Mouse (Mus musculus) ES-Bruce4 (cell line): Measurements from ENCODE around the gene Plekha7. TPM values are rescaled to one million over a fixed set of nuclear protein-coding genes. Genes with fewer than 3 reads are reported as not detected.

Experiments used
- H3K27ac ChIP-seq: 2 replicates; pipeline ENCODE4 v1.5.1; 2012; ENCODE audit warnings: low read length, inconsistent platforms; ENCODE audit not compliant: insufficient read depth
- H3K27me3 ChIP-seq: 2 replicates; pipeline ENCODE4 v1.6.1; 2012; ENCODE audit warnings: mild to moderate bottlenecking, low read length, inconsistent platforms; ENCODE audit not compliant: control insufficient read depth, poor library complexity, insufficient read depth, severe bottlenecking
- H3K36me3 ChIP-seq: 2 replicates; pipeline ENCODE4 v1.6.1; 2012; ENCODE audit warnings: inconsistent platforms, mild to moderate bottlenecking, low read length, moderate library complexity; ENCODE audit not compliant: control insufficient read depth, poor library complexity, insufficient read depth, severe bottlenecking
- H3K4me1 ChIP-seq: one replicate; pipeline ENCODE4 v1.8.1; 2011; ENCODE audit warnings: low read length; ENCODE audit not compliant: control insufficient read depth, insufficient read depth
- H3K4me3 ChIP-seq: 2 replicates; pipeline ENCODE4 v1.5.1; 2011; ENCODE audit warnings: low read depth, mild to moderate bottlenecking, low read length
- H3K9ac ChIP-seq: 2 replicates; pipeline ENCODE4 v1.6.1; 2012; ENCODE audit warnings: low read depth, mild to moderate bottlenecking, inconsistent platforms; ENCODE audit not compliant: poor library complexity, severe bottlenecking
- H3K9me3 ChIP-seq: replicated peaks from 2 replicates; pipeline ENCODE4 v1.6.1; 2012; ENCODE audit warnings: mild to moderate bottlenecking, low read length, inconsistent platforms; ENCODE audit not compliant: control insufficient read depth, poor library complexity, insufficient read depth, severe bottlenecking
- CTCF ChIP-seq: IDR thresholded peaks from one replicate; pipeline ENCODE4 v1.8.1; 2011; ENCODE audit warnings: low read depth, low read length
- EP300 ChIP-seq: IDR thresholded peaks from 2 replicates; pipeline ENCODE4 v1.6.1; 2011; ENCODE audit warnings: low read depth, low read length; ENCODE audit not compliant: insufficient read depth
- POLR2A ChIP-seq: IDR thresholded peaks from one replicate; pipeline ENCODE4 v1.8.1; 2011; ENCODE audit warnings: low read length; ENCODE audit not compliant: insufficient read depth
- polyA plus RNA-seq: library from polyadenylated mRNA; stranded (reverse); fragments of >200 nt; gene quantifications from 2 replicates; pipeline ENCODE4 v1.2.4, GENCODE M21; 2011; ENCODE audit warnings: low read depth; ENCODE audit not compliant: missing spikeins, insufficient read depth, insufficient read length

Plekha7 gene
- polyA plus RNA-seq, 1 experiment = 80.0 TPM

- Histone ChIP-seq H3K36me3 (no peaks in the 10 kb centered on the region), H3K9me3 (no peaks in the 10 kb centered on the region), H3K4me3 (no peak overlapping the region), H3K4me1 (peaks cover 14% of the 10 kb centered on the region), H3K9ac (no peak overlapping the region), H3K27me3 (no peaks in the 10 kb centered on the region), H3K27ac (no peak overlapping the region)
- TF ChIP-seq POLR2A = no peak
- TF ChIP-seq EP300 = no peak
- no peak for TF ChIP-seq CTCF
These were observed 113.2 kb downstream of the Plekha7 start for GRCm38 (mm10) chr7:116194996-116195395.

GRCm38 (mm10) chr7:116192966-116193365, 115.2 kb downstream of the Plekha7 start:
- peaks cover 16% of the 10 kb centered on the region for H3K4me1 ChIP-seq
- H3K9ac ChIP-seq = no peak overlapping the region
- no peaks in the 10 kb centered on the region for H3K27me3 ChIP-seq
- no peak overlapping the region for H3K4me3 ChIP-seq
- no peak overlapping the region for H3K27ac ChIP-seq
- H3K36me3 ChIP-seq = no peaks in the 10 kb centered on the region
- no peaks in the 10 kb centered on the region for H3K9me3 ChIP-seq
- TF ChIP-seq CTCF (no peak), EP300 (no peak), POLR2A (no peak)

- TF ChIP-seq EP300 = no peak
- TF ChIP-seq CTCF = no peak
- no peak for TF ChIP-seq POLR2A
- Histone ChIP-seq H3K4me3 (no peak overlapping the region), H3K9ac (no peak overlapping the region), H3K27ac (no peak overlapping the region), H3K27me3 (no peaks in the 10 kb centered on the region), H3K9me3 (no peaks in the 10 kb centered on the region), H3K4me1 (peaks cover 9% of the 10 kb centered on the region), H3K36me3 (peaks cover 2% of the 10 kb centered on the region; the same call in 1 of the 2 replicates)
These were observed 116.0 kb downstream of the Plekha7 start for GRCm38 (mm10) chr7:116192096-116192595.

- Histone ChIP-seq H3K9ac (no peak overlapping the region), H3K36me3 (peaks cover 2% of the 10 kb centered on the region; the same call in 1 of the 2 replicates), H3K4me1 (peaks cover 8% of the 10 kb centered on the region), H3K27me3 (no peaks in the 10 kb centered on the region), H3K27ac (no peak overlapping the region), H3K9me3 (no peaks in the 10 kb centered on the region), H3K4me3 (no peak overlapping the region)
- TF ChIP-seq CTCF (no peak), POLR2A (no peak), EP300 (no peak)
These were observed 117.0 kb downstream of the Plekha7 start for GRCm38 (mm10) chr7:116191138-116191537.

GRCm38 (mm10) chr7:116189708-116190107, 118.5 kb downstream of the Plekha7 start:
- Histone ChIP-seq H3K4me3 (no peak overlapping the region), H3K9ac (no peak overlapping the region), H3K9me3 (no peaks in the 10 kb centered on the region), H3K4me1 (peaks cover 9% of the 10 kb centered on the region), H3K36me3 (peaks cover 2% of the 10 kb centered on the region; the same call in 1 of the 2 replicates), H3K27me3 (no peaks in the 10 kb centered on the region), H3K27ac (no peak overlapping the region)
- no peak for TF ChIP-seq EP300
- no peak for TF ChIP-seq POLR2A
- no peak for TF ChIP-seq CTCF

GRCm38 (mm10) chr7:116188391-116188790, 119.8 kb downstream of the Plekha7 start:
- no peaks in the 10 kb centered on the region for H3K27me3 ChIP-seq
- H3K9ac ChIP-seq = no peak overlapping the region
- peaks cover 2% of the 10 kb centered on the region; the same call in 1 of the 2 replicates for H3K36me3 ChIP-seq
- no peak overlapping the region; the same call in 1 of the 2 replicates for H3K27ac ChIP-seq
- H3K4me1 ChIP-seq = peaks cover 13% of the 10 kb centered on the region
- no peak for TF ChIP-seq POLR2A
- TF ChIP-seq CTCF = no peak
- TF ChIP-seq EP300 = no peak
- no peak overlapping the region for H3K4me3 ChIP-seq
- no peaks in the 10 kb centered on the region for H3K9me3 ChIP-seq
